Mouse (Mus musculus) cerebellum, adult 8-10 months (tissue): ENCODE measurements at regions not wholly inside any gene's neighbourhood (a gene's known extent, or its start where the extent isn't known, plus 50 kb on each side); places are given as distances from the start of the nearest gene placed in this dataset.

Experiments
- DNase-seq: peaks from one replicate; pipeline ENCODE4 v3.0.0; 2022

- no peak for DNase-seq
Observed at GRCm38 (mm10) chr10:46826639-46827038, 1249.0 kb downstream of the Hace1 start.

- no peak for DNase-seq
Observed at GRCm38 (mm10) chr10:46827109-46827812, 1249.6 kb downstream of the Hace1 start.

GRCm38 (mm10) chr10:46828164-46828563, 1250.5 kb downstream of the Hace1 start:
- no peak for DNase-seq

- no peak for DNase-seq
Observed at GRCm38 (mm10) chr10:46845578-46846314, 1268.1 kb downstream of the Hace1 start.
